Mouse (Mus musculus) pancreas, adult 10 weeks (tissue): ENCODE data around the gene Strn. TPM values are rescaled to one million over a fixed set of nuclear protein-coding genes. Genes with fewer than 3 reads are reported as not detected.

Experiments used
- polyA plus RNA-seq: library from polyadenylated mRNA; stranded (reverse); fragments of 350-450 nt; fragmentation: Illumina TruSeq; extraction: RNeasy Lipid Tissue Mini Kit (QIAGEN cat#74804); gene quantifications from one replicate; pipeline ENCODE4 v1.2.3, GENCODE M21; 2015; ENCODE audit warnings: low read depth, low replicate concordance; ENCODE audit not compliant: insufficient read depth

Gene Strn
- 2.1 TPM for polyA plus RNA-seq

DNA sequence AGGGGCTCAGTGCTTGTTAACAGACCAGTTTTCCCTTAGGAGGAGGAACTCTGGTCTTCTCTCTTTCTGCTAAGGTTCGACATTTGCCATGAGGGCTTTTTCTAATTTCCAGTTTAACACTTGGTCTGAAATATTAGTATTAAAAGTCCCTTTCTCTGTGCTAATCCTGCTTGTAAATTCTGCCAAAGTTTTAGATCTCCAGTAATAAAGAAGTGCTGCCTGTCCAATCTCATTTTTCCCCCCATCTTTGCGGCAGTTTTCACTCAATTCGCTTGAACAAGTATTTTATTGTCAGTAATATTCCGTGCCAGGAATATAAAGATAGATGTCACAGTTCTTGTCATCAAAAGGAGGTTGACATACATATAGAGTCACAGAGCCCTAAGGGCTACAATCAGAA lies at the start of gene Strn:
Strn (minus strand) TSS at position 101 of the 400 bp plus-strand sequence.

Other genes with a start within 250 kb of the Strn start
- gene Vit, start 229.1 kb downstream of the Strn start, polyA plus RNA-seq = 1.6 TPM
- 3.3 TPM for gene Heatr5b, start 98.2 kb upstream of the Strn start, polyA plus RNA-seq
- 10.3 TPM for gene Gpatch11, start 98.4 kb upstream of the Strn start, polyA plus RNA-seq
- gene Eif2ak2, start 145.4 kb upstream of the Strn start, polyA plus RNA-seq = 3.3 TPM
- not detected for gene Sult6b1, start 169.8 kb upstream of the Strn start, polyA plus RNA-seq
- 8.8 TPM for gene Cebpzos, start 179.3 kb upstream of the Strn start, polyA plus RNA-seq
- 10.3 TPM for gene Cebpz, start 199.9 kb upstream of the Strn start, polyA plus RNA-seq
- gene Ndufaf7, start 199.9 kb upstream of the Strn start, polyA plus RNA-seq = 11.5 TPM